Mouse (Mus musculus): ENCODE results near the gene Chst15. TPM values are rescaled to one million over a fixed set of nuclear protein-coding genes. Genes with fewer than 3 reads are reported as not detected.

Chst15 gene
- polyA plus RNA-seq, 1 experiment from 2014 or later, result 17.1 TPM

GRCm38 (mm10) chr7:132308537-132309191 is 8.4 kb downstream of the Chst15 start:
- H3K4me3 ChIP-seq (replicated peaks), result no peak overlapping the region
- H3K9me3 ChIP-seq (replicated peaks), result no peaks in the 10 kb centered on the region
- H3K4me1 ChIP-seq, result peaks cover 42% of the 10 kb centered on the region
- no peaks in the 10 kb centered on the region for H3K36me3 ChIP-seq
- H3K9ac ChIP-seq (replicated peaks), result no peak overlapping the region
- H3K27me3 ChIP-seq (replicated peaks), result no peaks in the 10 kb centered on the region
- ATAC-seq (ENCODE audit: low FRiP score), result no peak
- WGBS, result 73% methylated on average over 5 of the region's 5 CpGs
- no peak overlapping the region for H3K4me2 ChIP-seq
- no peak overlapping the region for H3K27ac ChIP-seq (replicated peaks)

DNA sequence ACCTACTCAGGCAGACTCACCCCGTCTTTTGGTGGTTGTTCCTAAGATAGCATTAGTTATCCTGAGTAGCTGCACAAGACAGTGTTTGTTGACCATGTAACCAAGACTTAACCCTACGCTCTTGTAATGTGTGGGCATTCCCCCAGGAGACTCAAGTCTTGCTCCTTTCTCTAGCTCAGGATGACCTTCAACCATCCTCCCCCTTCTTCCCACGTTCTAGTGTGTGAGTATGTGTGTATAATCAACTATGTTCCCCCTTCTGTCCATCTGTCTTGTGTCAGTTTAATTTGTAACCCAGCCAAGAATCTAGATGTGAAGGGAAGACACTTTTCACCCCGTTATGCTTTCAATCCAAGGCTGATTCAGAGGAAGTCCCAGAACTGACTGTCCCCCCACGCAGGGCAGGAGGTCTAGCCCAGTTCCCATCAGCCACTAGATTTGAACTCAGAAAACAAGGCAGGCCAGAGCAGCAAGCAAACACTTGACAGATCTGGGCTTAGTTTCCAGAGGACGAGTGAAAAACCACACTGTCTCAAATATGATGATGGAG is 9.2 kb downstream of the Chst15 start:
- Histone ChIP-seq H3K27me3 (replicated peaks) (no peaks in the 10 kb centered on the region), H3K9me3 (replicated peaks) (no peaks in the 10 kb centered on the region), H3K4me2 (no peak overlapping the region), H3K9ac (replicated peaks) (no peak overlapping the region), H3K36me3 (no peaks in the 10 kb centered on the region), H3K27ac (replicated peaks) (no peak overlapping the region), H3K4me3 (replicated peaks) (no peak overlapping the region), H3K4me1 (peaks cover 39% of the 10 kb centered on the region)
- ATAC-seq (ENCODE audit: low FRiP score), result no peak
- 73% methylated on average over 6 of the region's 6 CpGs for WGBS

DNA sequence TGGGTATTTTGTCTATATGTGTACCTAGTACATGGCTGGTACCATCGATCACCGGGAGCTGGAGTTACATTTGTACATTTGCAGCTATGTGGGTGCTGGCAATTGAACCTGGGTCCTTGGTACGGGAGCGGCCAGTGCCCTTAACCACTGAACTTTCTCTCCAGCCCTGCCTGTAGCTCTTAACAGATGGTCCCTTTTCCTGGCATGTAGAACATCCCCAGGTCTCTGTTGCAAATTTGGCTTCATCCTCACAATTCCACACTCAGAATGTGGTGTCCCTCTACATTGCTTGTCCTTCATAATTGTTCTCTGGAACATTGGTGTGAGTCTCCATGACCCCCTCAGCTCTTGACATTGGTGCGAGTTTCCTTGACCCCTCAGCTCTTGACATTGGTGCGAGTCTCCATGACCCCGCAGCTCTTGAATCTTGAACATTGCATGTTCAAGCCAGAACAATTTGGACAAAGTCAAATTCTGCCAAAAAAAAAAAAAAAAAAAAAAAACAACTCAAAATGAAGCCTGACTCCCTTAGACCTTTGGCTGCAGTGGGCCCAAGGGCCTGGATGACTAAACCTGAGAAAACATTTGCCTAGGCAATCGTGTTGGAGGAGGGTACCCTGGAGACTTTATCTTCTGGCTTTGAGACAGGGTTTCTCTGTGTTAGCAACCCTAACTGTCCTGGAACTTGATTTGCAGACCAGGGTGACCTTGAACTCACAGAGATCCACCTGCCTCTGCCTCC is 10.2 kb downstream of the Chst15 start:
- Histone ChIP-seq H3K4me2 (no peak overlapping the region), H3K36me3 (no peaks in the 10 kb centered on the region), H3K9me3 (replicated peaks) (no peaks in the 10 kb centered on the region), H3K4me3 (replicated peaks) (no peak overlapping the region), H3K9ac (replicated peaks) (no peak overlapping the region), H3K27me3 (replicated peaks) (no peaks in the 10 kb centered on the region), H3K27ac (replicated peaks) (no peak overlapping the region), H3K4me1 (peaks cover 41% of the 10 kb centered on the region)
- WGBS, result 97% methylated on average over 8 of the region's 8 CpGs
- ATAC-seq (ENCODE audit: low FRiP score), result no peak

- Histone ChIP-seq H3K36me3 (no peaks in the 10 kb centered on the region), H3K4me2 (no peak overlapping the region), H3K9me3 (replicated peaks) (no peaks in the 10 kb centered on the region), H3K27me3 (replicated peaks) (no peaks in the 10 kb centered on the region), H3K4me3 (replicated peaks) (no peak overlapping the region), H3K9ac (replicated peaks) (no peak overlapping the region), H3K27ac (replicated peaks) (no peak overlapping the region), H3K4me1 (peaks cover 50% of the 10 kb centered on the region)
- ATAC-seq (ENCODE audit: low FRiP score), result no peak
- 82% methylated on average over 5 of the region's 5 CpGs for WGBS
These were observed 11.3 kb downstream of the Chst15 start for GRCm38 (mm10) chr7:132305492-132306375.

- H3K27ac ChIP-seq (replicated peaks), result 0 out of 2 replicates have a peak overlapping the region, but pooled peaks have one; percentile 33
- no peak for ATAC-seq (ENCODE audit: low FRiP score)
- 58% methylated on average over 8 of the region's 8 CpGs for WGBS
- H3K9me3 ChIP-seq (replicated peaks), result no peaks in the 10 kb centered on the region
- H3K9ac ChIP-seq (replicated peaks), result no peak overlapping the region
- no peaks in the 10 kb centered on the region for H3K27me3 ChIP-seq (replicated peaks)
- H3K4me2 ChIP-seq, result no peak overlapping the region
- peaks cover 52% of the 10 kb centered on the region for H3K4me1 ChIP-seq
- no peak overlapping the region for H3K4me3 ChIP-seq (replicated peaks)
- no peaks in the 10 kb centered on the region for H3K36me3 ChIP-seq
These were observed 12.5 kb downstream of the Chst15 start for GRCm38 (mm10) chr7:132304424-132305085.

DNA sequence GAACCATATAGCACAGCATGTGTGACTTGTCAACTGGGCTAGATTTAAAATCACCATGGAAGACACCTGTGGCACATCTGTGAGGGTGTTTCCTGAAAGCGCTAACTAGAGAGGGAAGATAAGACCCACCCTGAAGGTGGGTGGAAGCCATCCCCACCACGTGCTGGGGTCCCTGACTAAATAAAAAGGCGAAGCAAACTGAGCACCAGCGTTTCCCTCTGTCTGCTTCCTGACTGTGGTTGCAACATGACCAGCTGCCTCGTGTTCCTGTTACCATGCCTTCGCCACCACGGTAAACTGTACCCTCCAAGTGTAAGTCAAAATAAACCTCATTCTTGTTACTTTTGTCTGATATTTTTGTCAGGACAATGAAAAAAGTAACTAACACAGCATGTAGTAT is 13.0 kb downstream of the Chst15 start:
- H3K4me3 ChIP-seq (replicated peaks), result no peak overlapping the region
- H3K4me2 ChIP-seq, result no peak overlapping the region
- no peak for ATAC-seq (ENCODE audit: low FRiP score)
- no peak overlapping the region for H3K27ac ChIP-seq (replicated peaks)
- no peak overlapping the region for H3K9ac ChIP-seq (replicated peaks)
- H3K36me3 ChIP-seq, result no peaks in the 10 kb centered on the region
- H3K4me1 ChIP-seq, result peaks cover 58% of the 10 kb centered on the region
- H3K9me3 ChIP-seq (replicated peaks), result no peaks in the 10 kb centered on the region
- 85% methylated on average over 7 of the region's 7 CpGs for whole genome bisulfite sequencing
- H3K27me3 ChIP-seq (replicated peaks), result no peaks in the 10 kb centered on the region

DNA sequence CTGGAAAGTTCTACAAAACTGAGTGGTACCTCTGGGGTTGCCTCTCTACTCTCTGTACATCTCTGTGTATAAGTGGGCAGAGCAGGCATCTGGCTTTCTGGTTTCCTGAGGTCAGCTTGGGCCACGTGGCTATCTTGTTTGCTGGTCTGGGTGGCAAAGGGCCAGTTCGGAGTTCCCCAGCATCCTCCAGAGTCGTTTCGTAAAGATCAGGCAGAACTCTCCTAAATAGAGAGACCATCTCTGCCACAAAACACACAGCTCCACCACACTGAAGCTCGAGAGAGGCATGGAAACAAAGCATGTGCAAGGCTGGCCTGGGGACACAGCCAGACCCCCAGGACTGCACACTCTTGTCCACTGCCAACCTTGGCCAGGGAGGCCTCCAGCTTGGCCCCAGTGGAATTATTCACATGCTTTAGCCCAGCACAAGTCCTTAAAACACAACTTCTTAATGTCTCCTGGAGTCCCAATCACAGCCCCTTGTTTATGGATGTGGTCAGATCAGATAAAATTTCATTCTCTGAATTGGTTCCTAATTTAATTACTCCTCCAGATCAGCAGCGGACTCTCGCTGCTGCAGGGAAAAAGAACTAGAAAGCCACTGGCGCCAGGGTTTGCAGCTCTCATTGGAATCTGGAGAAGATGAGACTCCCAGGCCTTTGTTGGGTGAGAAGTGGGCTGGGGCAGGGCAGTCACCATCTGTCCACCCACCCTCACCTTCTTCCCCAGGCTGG is 14.4 kb downstream of the Chst15 start:
- 70% methylated on average over 8 of the region's 8 CpGs for WGBS
- H3K4me2 ChIP-seq, result no peak overlapping the region
- H3K36me3 ChIP-seq, result no peaks in the 10 kb centered on the region
- no peak overlapping the region for H3K27ac ChIP-seq (replicated peaks)
- no peaks in the 10 kb centered on the region for H3K9me3 ChIP-seq (replicated peaks)
- no peak overlapping the region for H3K4me3 ChIP-seq (replicated peaks)
- no peaks in the 10 kb centered on the region for H3K27me3 ChIP-seq (replicated peaks)
- H3K4me1 ChIP-seq, result peaks cover 67% of the 10 kb centered on the region
- ATAC-seq (ENCODE audit: low FRiP score), result no peak
- no peak overlapping the region for H3K9ac ChIP-seq (replicated peaks)

GRCm38 (mm10) chr7:132299661-132300210 is 17.3 kb downstream of the Chst15 start:
- Histone ChIP-seq H3K4me2 (no peak overlapping the region), H3K9ac (replicated peaks) (no peak overlapping the region), H3K4me1 (peaks cover 70% of the 10 kb centered on the region), H3K27me3 (replicated peaks) (no peaks in the 10 kb centered on the region), H3K36me3 (no peaks in the 10 kb centered on the region), H3K4me3 (replicated peaks) (no peak overlapping the region), H3K9me3 (replicated peaks) (no peaks in the 10 kb centered on the region), H3K27ac (replicated peaks) (peak overlapping the region; percentile 75; the same call in 1 of the 2 replicates)
- no peak for ATAC-seq (ENCODE audit: low FRiP score)
- WGBS, result 44% methylated on average over 5 of the region's 5 CpGs

- WGBS, result 32% methylated on average over 7 of the region's 7 CpGs
- Histone ChIP-seq H3K9me3 (replicated peaks) (no peaks in the 10 kb centered on the region), H3K4me1 (peaks cover 57% of the 10 kb centered on the region), H3K27me3 (replicated peaks) (no peaks in the 10 kb centered on the region), H3K4me3 (replicated peaks) (no peak overlapping the region), H3K9ac (replicated peaks) (no peak overlapping the region), H3K27ac (replicated peaks) (peak overlapping the region; percentile 75), H3K4me2 (no peak overlapping the region), H3K36me3 (no peaks in the 10 kb centered on the region)
- ATAC-seq (ENCODE audit: low FRiP score), result peak; percentile 79
These were observed 18.5 kb downstream of the Chst15 start for GRCm38 (mm10) chr7:132298412-132298990.

DNA sequence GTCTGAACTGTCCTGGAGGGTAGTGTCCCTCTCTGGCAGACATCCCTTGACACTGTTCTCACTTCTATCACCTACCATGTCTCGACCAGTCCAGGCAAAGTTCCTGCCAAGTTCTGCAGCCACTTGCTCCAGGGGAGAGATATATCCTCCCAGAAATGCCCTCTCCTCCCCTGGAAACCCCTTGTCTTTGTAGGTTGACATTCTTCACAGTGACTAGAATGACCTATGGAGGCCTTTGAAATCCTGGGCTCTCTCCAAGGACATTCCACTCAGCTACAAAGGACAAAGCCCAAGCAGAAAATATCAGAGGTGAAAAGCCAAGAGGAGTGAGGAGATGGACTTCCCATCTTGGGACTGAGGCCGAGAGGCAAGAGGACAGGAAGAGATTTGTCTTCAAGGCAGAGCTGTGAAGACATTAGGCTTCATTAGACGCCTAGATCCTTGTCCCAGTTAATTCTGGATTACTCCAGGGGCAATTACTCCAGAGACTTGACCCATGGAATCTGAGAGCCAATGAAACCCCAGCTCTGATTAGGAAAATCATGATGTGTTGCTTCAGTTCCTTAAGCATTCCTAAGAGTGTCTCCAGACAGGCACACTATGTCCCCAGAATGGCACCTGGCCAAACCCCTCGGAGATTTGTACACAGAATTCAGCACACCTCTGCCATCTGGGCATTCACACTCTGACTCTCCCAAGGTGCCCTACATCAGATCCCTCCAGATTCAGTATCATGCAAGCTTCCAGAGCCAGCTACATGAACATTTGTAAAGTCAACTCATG is 20.2 kb downstream of the Chst15 start:
- WGBS, result 73% methylated on average over 4 of the region's 4 CpGs
- no peak overlapping the region for H3K9ac ChIP-seq (replicated peaks)
- no peak overlapping the region for H3K4me3 ChIP-seq (replicated peaks)
- no peaks in the 10 kb centered on the region for H3K36me3 ChIP-seq
- no peaks in the 10 kb centered on the region for H3K27me3 ChIP-seq (replicated peaks)
- no peak overlapping the region for H3K4me2 ChIP-seq
- ATAC-seq (ENCODE audit: low FRiP score), result no peak
- H3K9me3 ChIP-seq (replicated peaks), result no peaks in the 10 kb centered on the region
- H3K4me1 ChIP-seq, result peaks cover 45% of the 10 kb centered on the region
- H3K27ac ChIP-seq (replicated peaks), result no peak overlapping the region

All from neural tube, embryonic 15.5 days (tissue).